Mouse (Mus musculus) brain, embryonic 14.5 days (tissue): ENCODE data around the gene Tekt4.

Experiments used
- CTCF ChIP-seq: fragments of 200-500 bp; IDR thresholded peaks from 2 replicates; pipeline ENCODE4 v1.5.1; 2012; ENCODE audit warnings: inconsistent platforms, mild to moderate bottlenecking, moderate library complexity, borderline replicate concordance; ENCODE audit not compliant: insufficient read depth, insufficient read length; ENCODE audit errors: extremely low read depth
- POLR2A ChIP-seq: fragments of 200-500 bp; IDR thresholded peaks from 2 replicates; pipeline ENCODE4 v1.6.1; 2012; ENCODE audit warnings: mild to moderate bottlenecking, inconsistent platforms, borderline replicate concordance; ENCODE audit not compliant: poor library complexity, insufficient read depth, insufficient read length, severe bottlenecking; ENCODE audit errors: extremely low read depth

GRCm38 (mm10) chr17:25409621-25410020 lies 44.8 kb upstream of the Tekt4 start:
- TF ChIP-seq CTCF (no peak), POLR2A (no peak)
